Mouse (Mus musculus): ENCODE measurements at regions not wholly inside any gene's neighbourhood (a gene's known extent, or its start where the extent isn't known, plus 50 kb on each side); places are given as distances from the start of the nearest gene placed in this dataset.

GRCm38 (mm10) chr5:4486391-4487132, 271.3 kb downstream of the Fzd1 start:
- ATAC-seq (ENCODE audit: low FRiP score, low read depth), result no peak; the same call in 1 of the 2 replicates
- 0 out of 2 replicates have a peak overlapping the region, but pooled peaks have one; percentile 41 for H3K4me2 ChIP-seq (replicated peaks)

GRCm38 (mm10) chr5:4485542-4486390, 272.1 kb downstream of the Fzd1 start:
- H3K4me1 ChIP-seq, result peaks cover 34% of the 10 kb centered on the region
- no peaks in the 10 kb centered on the region for H3K27me3 ChIP-seq
- H3K4me3 ChIP-seq, result no peak overlapping the region
- H3K27ac ChIP-seq, result peak overlapping the region; percentile 78
- H3K4me2 ChIP-seq (replicated peaks), result peak overlapping the region; percentile 41
- no peak overlapping the region for H3K9ac ChIP-seq
- 20% methylated on average over 10 of the region's 10 CpGs for WGBS
- H3K36me3 ChIP-seq, result no peaks in the 10 kb centered on the region
- H3K9me3 ChIP-seq, result no peaks in the 10 kb centered on the region
- peak; percentile 82 for ATAC-seq (ENCODE audit: low FRiP score, low read depth)

More at GRCm38 (mm10) chr5:4486391-4487132, 271.3 kb downstream of the Fzd1 start:
- Histone ChIP-seq H3K9me3 (no peaks in the 10 kb centered on the region), H3K4me1 (peaks cover 34% of the 10 kb centered on the region), H3K4me3 (no peak overlapping the region), H3K9ac (no peak overlapping the region), H3K27ac (peak overlapping the region; percentile 78), H3K36me3 (no peaks in the 10 kb centered on the region), H3K27me3 (no peaks in the 10 kb centered on the region)
- WGBS, result 79% methylated on average over 4 of the region's 4 CpGs

- H3K27me3 ChIP-seq, result no peaks in the 10 kb centered on the region
- WGBS, result 10% methylated on average over 6 of the region's 6 CpGs
- peak overlapping the region; percentile 41 for H3K4me2 ChIP-seq (replicated peaks)
- peak overlapping the region; percentile 79 for H3K27ac ChIP-seq
- peak; percentile 41 for ATAC-seq (ENCODE audit: low FRiP score, low read depth)
- H3K36me3 ChIP-seq, result no peaks in the 10 kb centered on the region
- peaks cover 34% of the 10 kb centered on the region for H3K4me1 ChIP-seq
- H3K9ac ChIP-seq, result no peak overlapping the region
- no peak overlapping the region for H3K4me3 ChIP-seq
- no peaks in the 10 kb centered on the region for H3K9me3 ChIP-seq
Measured at GRCm38 (mm10) chr5:4484780-4485179, 273.1 kb downstream of the Fzd1 start.

- peak overlapping the region; percentile 79; the same call in 1 of the 2 replicates for H3K27ac ChIP-seq
- WGBS, result 35% methylated on average over 1 of the region's 1 CpGs
- H3K9ac ChIP-seq, result no peak overlapping the region
- no peaks in the 10 kb centered on the region for H3K27me3 ChIP-seq
- H3K9me3 ChIP-seq, result no peaks in the 10 kb centered on the region
- no peaks in the 10 kb centered on the region for H3K36me3 ChIP-seq
- no peak for ATAC-seq (ENCODE audit: low FRiP score, low read depth)
- no peak overlapping the region for H3K4me2 ChIP-seq (replicated peaks)
- peaks cover 33% of the 10 kb centered on the region for H3K4me1 ChIP-seq
- no peak overlapping the region for H3K4me3 ChIP-seq
Measured at GRCm38 (mm10) chr5:4484151-4484550, 273.7 kb downstream of the Fzd1 start.

GRCm38 (mm10) chr5:4474255-4474654, 282.1 kb downstream of the Mterf1b start:
- Histone ChIP-seq H3K9me3 (no peaks in the 10 kb centered on the region), H3K9ac (no peak overlapping the region), H3K27me3 (no peaks in the 10 kb centered on the region), H3K36me3 (no peaks in the 10 kb centered on the region), H3K4me1 (no peaks in the 10 kb centered on the region), H3K27ac (no peak overlapping the region), H3K4me3 (no peak overlapping the region), H3K4me2 (replicated peaks) (no peak overlapping the region)
- ATAC-seq (ENCODE audit: low FRiP score, low read depth), result no peak
- 70% methylated on average over 2 of the region's 2 CpGs for WGBS
